Mouse (Mus musculus) neural tube, embryonic 13.5 days (tissue): Measurements from ENCODE around the gene Fn3krp. TPM values are rescaled to one million over a fixed set of nuclear protein-coding genes. Genes with fewer than 3 reads are reported as not detected.

ENCODE experiments used
- ATAC-seq: fragments of 200-750 bp; cut with Nextera tagmentation; 2 replicates; pipeline ENCODE4 v1.8.0; 2017; ENCODE audit warnings: low read depth, mild to moderate bottlenecking, moderate TSS enrichment, moderate library complexity
- H3K27ac ChIP-seq: fragments of 300-500 bp; sonication (generic); replicated peaks from 2 replicates; pipeline ENCODE4 v1.5.1; 2015; ENCODE audit warnings: moderate library complexity, mild to moderate bottlenecking, inconsistent platforms
- H3K27me3 ChIP-seq: fragments of 300-500 bp; sonication (generic); 2 replicates; pipeline ENCODE4 v1.6.1; 2015; ENCODE audit warnings: mild to moderate bottlenecking, inconsistent platforms
- H3K36me3 ChIP-seq: fragments of 300-500 bp; sonication (generic); 2 replicates; pipeline ENCODE4 v1.6.1; 2015; ENCODE audit warnings: mild to moderate bottlenecking, inconsistent platforms
- H3K4me1 ChIP-seq: fragments of 300-500 bp; sonication (generic); replicated peaks from 2 replicates; pipeline ENCODE4 v1.6.1; 2015; ENCODE audit warnings: inconsistent platforms
- H3K4me2 ChIP-seq: fragments of 300-500 bp; sonication (generic); 2 replicates; pipeline ENCODE4 v1.6.1; 2015; ENCODE audit warnings: inconsistent platforms, mild to moderate bottlenecking, moderate library complexity
- H3K4me3 ChIP-seq: fragments of 300-500 bp; sonication (generic); 2 replicates; pipeline ENCODE4 v1.5.1; 2015; ENCODE audit warnings: mild to moderate bottlenecking, inconsistent platforms
- H3K9ac ChIP-seq: fragments of 300-500 bp; sonication (generic); 2 replicates; pipeline ENCODE4 v1.6.1; 2015; ENCODE audit warnings: moderate library complexity, mild to moderate bottlenecking, inconsistent platforms
- H3K9me3 ChIP-seq: fragments of 300-500 bp; sonication (generic); 2 replicates; pipeline ENCODE4 v1.6.1; 2016; ENCODE audit warnings: inconsistent platforms
- WGBS: fragments of 180-500 bp; shearing (Covaris S2); methylation state at CpG from one replicate; pipeline ENCODE4 v1.1.7; 2015; 5-methylcytosine and 5-hydroxymethylcytosine counted together
- microRNA-seq: library from miRNA; unstranded; fragments of <30 nt; microRNA quantifications from one replicate; pipeline ENCODE4, GENCODE M21; 2016
- polyA plus RNA-seq: library from polyadenylated mRNA; unstranded; fragments of >200 nt; fragmentation: Nextera tagmentation; extraction: Ambion mirVana; gene quantifications from 2 replicates; pipeline ENCODE4 v1.2.1, GENCODE M21; 2015

Fn3krp gene
- polyA plus RNA-seq, 1 experiment from 2014 or later, result 11.8 TPM

- ATAC-seq, result no peak
These were observed 36.7 kb downstream of the Fn3krp start for GRCm38 (mm10) chr11:121457874-121458273.

GRCm38 (mm10) chr11:121467408-121467807, 46.2 kb downstream of the Fn3krp start:
- Histone ChIP-seq H3K27ac (no peak overlapping the region), H3K9ac (no peak overlapping the region)
- WGBS, result 94% methylated on average over 6 of the region's 6 CpGs

More at GRCm38 (mm10) chr11:121457874-121458273, 36.7 kb downstream of the Fn3krp start:
- Histone ChIP-seq H3K4me2 (no peak overlapping the region), H3K9ac (no peak overlapping the region), H3K4me1 (peaks cover 15% of the 10 kb centered on the region), H3K27ac (no peak overlapping the region), H3K4me3 (no peak overlapping the region), H3K9me3 (0 out of 2 replicates have a peak, but pooled peaks cover 4% of the 10 kb centered on the region), H3K27me3 (no peaks in the 10 kb centered on the region), H3K36me3 (peaks cover 66% of the 10 kb centered on the region)
- WGBS, result 92% methylated on average over 3 of the region's 3 CpGs

GRCm38 (mm10) chr11:121474831-121475230, 53.6 kb downstream of the Fn3krp start:
- Histone ChIP-seq H3K4me2 (no peak overlapping the region), H3K36me3 (peaks cover 43% of the 10 kb centered on the region), H3K4me3 (no peak overlapping the region), H3K4me1 (no peaks in the 10 kb centered on the region), H3K9me3 (no peaks in the 10 kb centered on the region), H3K27ac (no peak overlapping the region), H3K9ac (no peak overlapping the region), H3K27me3 (no peaks in the 10 kb centered on the region)
- WGBS, result 87% methylated on average over 3 of the region's 3 CpGs
- no peak for ATAC-seq

More at GRCm38 (mm10) chr11:121467408-121467807, 46.2 kb downstream of the Fn3krp start:
- Histone ChIP-seq H3K4me2 (no peak overlapping the region), H3K27me3 (no peaks in the 10 kb centered on the region), H3K36me3 (peaks cover 59% of the 10 kb centered on the region), H3K9me3 (no peaks in the 10 kb centered on the region), H3K4me1 (no peaks in the 10 kb centered on the region), H3K4me3 (no peak overlapping the region)
- no peak for ATAC-seq

GRCm38 (mm10) chr11:121475699-121476415, 54.7 kb downstream of the Fn3krp start:
- 40% methylated on average over 9 of the region's 9 CpGs for WGBS
- Histone ChIP-seq H3K4me1 (no peaks in the 10 kb centered on the region), H3K27ac (no peak overlapping the region), H3K4me3 (no peak overlapping the region), H3K9ac (no peak overlapping the region), H3K4me2 (no peak overlapping the region), H3K9me3 (no peaks in the 10 kb centered on the region), H3K27me3 (no peaks in the 10 kb centered on the region), H3K36me3 (peaks cover 45% of the 10 kb centered on the region)
- ATAC-seq, result no peak

GRCm38 (mm10) chr11:121479476-121480203, 58.4 kb downstream of the Fn3krp start:
- Histone ChIP-seq H3K4me2 (no peak overlapping the region), H3K9ac (no peak overlapping the region), H3K27ac (no peak overlapping the region), H3K4me3 (no peak overlapping the region), H3K36me3 (peaks cover 52% of the 10 kb centered on the region), H3K27me3 (no peaks in the 10 kb centered on the region), H3K4me1 (no peaks in the 10 kb centered on the region), H3K9me3 (no peaks in the 10 kb centered on the region)
- ATAC-seq, result no peak
- 90% methylated on average over 15 of the region's 15 CpGs for WGBS

Small RNAs within 50 kb of the gene (microRNA-seq; reads per million reads assigned to microRNA genes)
- not detected for gene Mir7236

Other genes starting within 250 kb of the Fn3krp start
- gene Hexdc, start 217.0 kb upstream of the Fn3krp start, polyA plus RNA-seq, result 16.8 and 17.8 TPM in 2 replicates
- gene Ogfod3, start 216.7 kb upstream of the Fn3krp start, polyA plus RNA-seq, result 26.3 and 28.8 TPM in 2 replicates
- 36.9 and 40.4 TPM in 2 replicates for gene Cybc1, start 192.1 kb upstream of the Fn3krp start, polyA plus RNA-seq
- gene Narf, start 184.1 kb upstream of the Fn3krp start, polyA plus RNA-seq, result 104 and 112 TPM in 2 replicates
- 10.5 and 10.9 TPM in 2 replicates for gene Foxk2, start 161.4 kb upstream of the Fn3krp start, polyA plus RNA-seq
- 83.2 and 89.9 TPM in 2 replicates for gene Wdr45b, start 67.0 kb upstream of the Fn3krp start, polyA plus RNA-seq
- gene Rab40b, start 33.1 kb upstream of the Fn3krp start, polyA plus RNA-seq, result 10.1 and 11.1 TPM in 2 replicates
- 5.1 and 6.1 TPM in 2 replicates for gene Fn3k, start 13.5 kb downstream of the Fn3krp start, polyA plus RNA-seq
- gene Tbcd, start 30.5 kb downstream of the Fn3krp start, polyA plus RNA-seq, result 56.3 and 58.4 TPM in 2 replicates
- gene Zfp750, start 97.9 kb downstream of the Fn3krp start, polyA plus RNA-seq, result 0.61 and 0.65 TPM in 2 replicates